Mouse (Mus musculus) kidney, postnatal 25 days (tissue): ENCODE measurements at regions not wholly inside any gene's neighbourhood (a gene's known extent, or its start where the extent isn't known, plus 50 kb on each side); places are given as distances from the start of the nearest gene placed in this dataset.
A peak's percentile ranks its signal among the peaks of the same experiment; 100 is the strongest.

Experiments
- DNase-seq, 2 experiments: peaks; one replicate each; pipeline ENCODE4 v3.0.0; 2021; ENCODE audit warnings: mixed read lengths in 2 of 2

GRCm38 (mm10) chr17:89592826-89593225, 317.4 kb downstream of the Gm10184 start:
- no peak for DNase-seq

- no peak for DNase-seq
Observed at GRCm38 (mm10) chr17:89559506-89559905, 350.7 kb downstream of the Gm10184 start.

GRCm38 (mm10) chr17:89554754-89555153, 354.3 kb upstream of the Fshr start:
- DNase-seq, result no peak

- DNase-seq, result no peak
Observed at GRCm38 (mm10) chr17:89553597-89553996, 353.1 kb upstream of the Fshr start.

GRCm38 (mm10) chr17:89550758-89551157, 350.3 kb upstream of the Fshr start:
- DNase-seq, result no peak

GRCm38 (mm10) chr17:89521912-89522311, 321.4 kb upstream of the Fshr start:
- DNase-seq, result no peak

- DNase-seq, result no peak
Observed at GRCm38 (mm10) chr17:89519413-89519812, 318.9 kb upstream of the Fshr start.

- DNase-seq, result no peak
Observed at GRCm38 (mm10) chr17:89505288-89505687, 304.8 kb upstream of the Fshr start.

GRCm38 (mm10) chr17:89493547-89493946, 293.1 kb upstream of the Fshr start:
- DNase-seq, result no peak

GRCm38 (mm10) chr17:89466486-89466885, 266.0 kb upstream of the Fshr start:
- DNase-seq, result no peak

GRCm38 (mm10) chr17:89465883-89466282, 265.4 kb upstream of the Fshr start:
- peak in 1 of 2 experiments; percentile 26 for DNase-seq

- DNase-seq, result no peak
Observed at GRCm38 (mm10) chr17:89460438-89460837, 260.0 kb upstream of the Fshr start.

- DNase-seq, result no peak
Observed at GRCm38 (mm10) chr17:89454301-89454700, 253.8 kb upstream of the Fshr start.

- no peak for DNase-seq
Observed at GRCm38 (mm10) chr17:89450724-89451123, 250.2 kb upstream of the Fshr start.

GRCm38 (mm10) chr17:89449391-89449790, 248.9 kb upstream of the Fshr start:
- no peak for DNase-seq

GRCm38 (mm10) chr17:89434288-89434687, 233.8 kb upstream of the Fshr start:
- DNase-seq, result no peak

- DNase-seq, result no peak
Observed at GRCm38 (mm10) chr17:89410026-89410425, 209.6 kb upstream of the Fshr start.

- no peak for DNase-seq
Observed at GRCm38 (mm10) chr17:89405589-89405988, 205.1 kb upstream of the Fshr start.

GRCm38 (mm10) chr17:89357241-89357640, 156.8 kb upstream of the Fshr start:
- no peak for DNase-seq

GRCm38 (mm10) chr17:89340497-89341205, 140.2 kb upstream of the Fshr start:
- DNase-seq, result no peak

- DNase-seq, result no peak
Observed at GRCm38 (mm10) chr17:89319602-89320288, 119.3 kb upstream of the Fshr start.

- DNase-seq, result no peak
Observed at GRCm38 (mm10) chr17:89318356-89318755, 117.9 kb upstream of the Fshr start.

GRCm38 (mm10) chr17:89311133-89311532, 110.7 kb upstream of the Fshr start:
- DNase-seq, result no peak

- DNase-seq, result no peak
Observed at GRCm38 (mm10) chr17:89301325-89301724, 100.8 kb upstream of the Fshr start.
